Comparison of ENCODE assay signal across 7 mouse cellular contexts in the genomic region with DNA sequence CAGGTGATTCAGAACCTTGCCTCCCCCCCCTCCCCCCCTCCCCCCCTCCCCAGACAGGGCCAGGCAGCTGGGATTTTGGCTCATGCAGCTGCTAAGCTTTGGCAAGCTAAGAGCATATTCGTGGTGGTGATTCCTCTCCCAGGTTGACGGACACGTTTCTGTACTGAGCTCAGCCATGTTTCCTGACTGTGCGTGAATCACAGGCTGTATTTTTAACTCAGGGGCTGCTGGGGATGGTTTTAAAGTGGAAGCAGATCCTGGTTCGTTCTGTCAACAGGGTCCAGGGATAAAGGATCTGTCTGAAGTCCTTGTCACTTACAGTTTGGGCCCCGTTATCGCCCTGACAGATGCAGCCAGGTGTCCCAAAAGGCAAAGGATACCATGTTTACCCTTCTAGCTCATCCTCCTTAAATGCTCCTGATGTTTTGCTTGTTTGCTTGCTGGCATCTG. TPM values are rescaled to one million over a fixed set of nuclear protein-coding genes. Genes with fewer than 3 reads are reported as not detected.
DNase-seq lines count a peak whose midpoint lies in the region; ATAC-seq lines count a peak whose summit lies in the region.

No protein-coding gene starts in this region.

- 0 out of 2 replicates have a peak, but pooled peaks cover 3% of the 10 kb centered on the region for H3K27me3 ChIP-seq in liver, embryonic 11.5 days (replicated peaks; ENCODE audit: control insufficient read depth, insufficient read depth, low read length)
- no peaks in the 10 kb centered on the region for H3K27me3 ChIP-seq in heart, embryonic 14.5 days (ENCODE audit: control insufficient read depth, insufficient read depth, low read length)
- H3K27me3 ChIP-seq in midbrain, embryonic 11.5 days (ENCODE audit: control insufficient read depth, insufficient read depth, low read length): no peaks in the 10 kb centered on the region

- ATAC-seq in liver, embryonic 11.5 days (replicated peaks; ENCODE audit: low FRiP score): no peak
- ATAC-seq in heart, embryonic 14.5 days (ENCODE audit: insufficient number of reproducible peaks, insufficient read depth, low FRiP score, low read depth): no peak
- no peak for ATAC-seq in midbrain, embryonic 11.5 days (ENCODE audit: low FRiP score)

- no peak overlapping the region for H3K9ac ChIP-seq in liver, embryonic 11.5 days (ENCODE audit: low read depth, low read length)
- peak overlapping the region; percentile 66 for H3K9ac ChIP-seq in heart, embryonic 14.5 days (ENCODE audit: low read length)
- peak overlapping the region; percentile 63 for H3K9ac ChIP-seq in midbrain, embryonic 11.5 days (ENCODE audit: low read length)

- 32% methylated on average over 7 of the region's 7 CpGs for WGBS in liver, embryonic 11.5 days
- 5% methylated on average over 7 of the region's 7 CpGs for WGBS in heart, embryonic 14.5 days
- WGBS in midbrain, embryonic 11.5 days: 22% methylated on average over 7 of the region's 7 CpGs

- H3K4me3 ChIP-seq in liver, embryonic 11.5 days (ENCODE audit: low read depth, low read length): no peak overlapping the region
- no peak overlapping the region for H3K4me3 ChIP-seq in heart, embryonic 14.5 days (ENCODE audit: control insufficient read depth in 1 of 2, insufficient read depth in 1 of 2, low read depth in 1 of 2, low read length in 2 of 2)
- H3K4me3 ChIP-seq in midbrain, embryonic 11.5 days (ENCODE audit: low read depth, low read length): no peak overlapping the region

- H3K4me2 ChIP-seq in liver, embryonic 11.5 days: 0 out of 2 replicates have a peak overlapping the region, but pooled peaks have one; percentile 11
- peak overlapping the region; percentile 76 for H3K4me2 ChIP-seq in heart, embryonic 14.5 days (ENCODE audit: low read length)
- H3K4me2 ChIP-seq in midbrain, embryonic 11.5 days: peak overlapping the region; percentile 24; the same call in 1 of the 2 replicates

- H3K9me3 ChIP-seq in liver, embryonic 11.5 days (ENCODE audit: control insufficient read depth, low read length): no peaks in the 10 kb centered on the region
- no peaks in the 10 kb centered on the region for H3K9me3 ChIP-seq in heart, embryonic 14.5 days (ENCODE audit: control insufficient read depth, low read length)
- H3K9me3 ChIP-seq in midbrain, embryonic 11.5 days (ENCODE audit: control insufficient read depth, low read length): no peaks in the 10 kb centered on the region

- no peak for DNase-seq in liver, embryonic 11.5 days (ENCODE audit: low spot score)
- no peak for DNase-seq in liver
- DNase-seq in cerebellum, postnatal 14 days: peak; percentile 45 to 51
- DNase-seq in midbrain, embryonic 11.5 days (ENCODE audit: low spot score, missing footprints): peak; percentile 90
- DNase-seq in urinary bladder, postnatal 10 days (ENCODE audit: low spot score): no peak
- no peak for DNase-seq in embryo, embryonic 11 days

- H3K36me3 ChIP-seq in liver, embryonic 11.5 days (ENCODE audit: control insufficient read depth, insufficient read depth, low read length): no peaks in the 10 kb centered on the region
- no peaks in the 10 kb centered on the region for H3K36me3 ChIP-seq in heart, embryonic 14.5 days (ENCODE audit: control insufficient read depth, insufficient read depth, low read length)
- H3K36me3 ChIP-seq in midbrain, embryonic 11.5 days (ENCODE audit: control insufficient read depth, insufficient read depth, low read length): no peaks in the 10 kb centered on the region

- peak overlapping the region; percentile 38; the same call in 1 of the 2 replicates for H3K27ac ChIP-seq in liver, embryonic 11.5 days (ENCODE audit: low read depth, low read length)
- peak overlapping the region; percentile 87 to 98 for H3K27ac ChIP-seq in heart, embryonic 14.5 days (replicated peaks in 1 of 2; ENCODE audit: control insufficient read depth in 1 of 2, insufficient read depth in 1 of 2, low read depth in 2 of 2, low read length in 2 of 2)
- peak overlapping the region; percentile 97 for H3K27ac ChIP-seq in midbrain, embryonic 11.5 days (ENCODE audit: low read depth, low read length)

- peaks cover 63% of the 10 kb centered on the region for H3K4me1 ChIP-seq in liver, embryonic 11.5 days (replicated peaks; ENCODE audit: control insufficient read depth, insufficient read depth, low read length)
- H3K4me1 ChIP-seq in heart, embryonic 14.5 days (ENCODE audit: control insufficient read depth in 2 of 2, insufficient read depth in 2 of 2, low read length in 2 of 2): peaks cover 57 to 88% of the 10 kb centered on the region in 2 experiments
- peaks cover 67% of the 10 kb centered on the region for H3K4me1 ChIP-seq in midbrain, embryonic 11.5 days (ENCODE audit: control insufficient read depth, insufficient read depth, low read length)

RNA-seq across cellular contexts. Expression of a gene that starts 11.9 kb away (rescaled TPM):
- polyA plus RNA-seq in liver, embryonic 11.5 days (2014; fragmentation: Nextera tagmentation; extraction: Ambion mirVana): 9.7 and 9.8 TPM in 2 replicates
- 32.8 and 36.1 TPM in 2 replicates for polyA plus RNA-seq in heart, embryonic 14.5 days (2014; fragmentation: Nextera tagmentation; extraction: Ambion mirVana)
- 24.4 and 26.4 TPM in 2 replicates for polyA plus RNA-seq in midbrain, embryonic 11.5 days (2014; fragmentation: Nextera tagmentation; extraction: Ambion mirVana)

RNA-seq across cellular contexts. Expression of a gene that starts 50.4 kb away (rescaled TPM):
- polyA plus RNA-seq in liver, embryonic 11.5 days (2014; fragmentation: Nextera tagmentation; extraction: Ambion mirVana): 23.8 and 28.1 TPM in 2 replicates
- polyA plus RNA-seq in heart, embryonic 14.5 days (2014; fragmentation: Nextera tagmentation; extraction: Ambion mirVana): 26.6 and 27.1 TPM in 2 replicates
- polyA plus RNA-seq in midbrain, embryonic 11.5 days (2014; fragmentation: Nextera tagmentation; extraction: Ambion mirVana): 37.9 and 38.4 TPM in 2 replicates

Comparison
In these comparisons a context has a peak if more than half of its experiments do, and no peak if none do; other contexts are left out.
1. DNase-seq: peak in cerebellum, postnatal 14 days (2 of 2) and midbrain, embryonic 11.5 days (single experiment); none in liver, embryonic 11.5 days (single experiment), liver (single experiment), urinary bladder, postnatal 10 days (single experiment) and embryo, embryonic 11 days (single experiment).
2. H3K27ac ChIP-seq: peak in every context shown above with its lines; median percentile 97 in midbrain, embryonic 11.5 days; 92 in heart, embryonic 14.5 days; 38 in liver, embryonic 11.5 days.
3. H3K4me2 ChIP-seq: peak in every context shown above with its lines; median percentile 76 in heart, embryonic 14.5 days; 24 in midbrain, embryonic 11.5 days; 11 in liver, embryonic 11.5 days.